Mouse (Mus musculus) WW6 (cell line): ENCODE measurements around the gene Kifc3.
A peak's percentile ranks its signal among the peaks of the same experiment; 100 is the strongest.

Experiments used
- DNase-seq: peaks from one replicate; pipeline ENCODE4 v3.0.0-alpha.2; 2013; ENCODE audit warnings: low read depth, low spot score

The Kifc3 gene

DNA sequence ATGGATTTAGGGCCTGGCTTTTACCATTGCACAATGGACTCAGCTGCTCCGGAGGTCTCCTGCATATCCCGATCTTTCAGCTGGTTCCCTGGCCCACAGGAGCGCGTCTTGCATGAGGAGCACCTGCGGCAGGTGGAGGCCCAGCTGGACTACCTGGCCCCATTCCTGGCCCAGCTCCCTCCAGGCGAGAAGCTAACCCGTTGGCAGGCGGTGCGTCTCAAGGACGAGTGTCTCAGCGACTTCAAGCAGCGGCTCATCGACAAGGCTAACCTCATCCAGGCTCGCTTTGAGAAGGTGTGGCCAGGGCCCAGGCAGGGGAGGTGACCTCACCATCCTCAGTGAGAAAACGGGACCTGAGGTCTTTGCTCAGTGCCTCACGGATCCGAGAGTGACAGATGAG, 126.5 kb downstream of the Kifc3 start:
- DNase-seq, result no peak

DNA sequence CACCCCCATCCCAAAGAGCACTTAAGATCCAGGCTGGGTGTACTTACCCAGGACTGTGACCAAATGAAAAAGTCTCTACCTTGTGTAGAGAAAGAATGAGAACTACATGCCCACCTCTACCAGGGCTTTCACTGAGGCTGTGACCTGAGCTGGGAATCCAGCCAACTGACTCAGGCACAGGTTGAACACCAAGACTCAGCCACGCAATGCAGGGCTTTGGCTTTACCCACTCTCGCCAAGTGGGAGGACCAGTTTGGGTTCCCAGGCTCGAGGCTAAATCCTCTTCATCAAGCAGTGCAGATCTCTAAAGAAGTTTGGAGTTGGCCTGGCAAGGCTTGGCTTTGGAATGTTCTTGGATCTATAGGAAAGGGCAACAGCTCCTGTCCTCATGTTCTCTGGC, 127.1 kb downstream of the Kifc3 start:
- DNase-seq, result no peak

DNA sequence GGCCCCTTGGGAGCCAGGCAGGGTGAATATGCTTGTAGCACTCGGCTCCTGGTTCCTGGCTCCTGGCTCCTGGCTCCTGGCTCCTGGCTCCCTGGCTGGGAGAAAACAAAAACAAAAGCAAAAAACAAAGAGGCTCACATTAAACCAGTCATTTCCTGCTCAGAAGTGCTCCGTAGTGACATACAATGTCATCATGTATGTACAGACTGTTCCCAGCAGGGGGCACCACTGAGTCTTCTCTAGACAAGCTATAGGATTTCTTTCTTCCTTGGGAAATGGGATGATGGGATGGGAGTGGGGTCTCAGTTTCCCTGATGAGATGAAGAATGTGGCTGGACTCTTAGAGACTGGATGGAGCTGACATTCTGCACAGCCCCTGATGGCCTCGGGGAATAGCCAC, 135.0 kb downstream of the Kifc3 start:
- peak; percentile 56 for DNase-seq

DNA sequence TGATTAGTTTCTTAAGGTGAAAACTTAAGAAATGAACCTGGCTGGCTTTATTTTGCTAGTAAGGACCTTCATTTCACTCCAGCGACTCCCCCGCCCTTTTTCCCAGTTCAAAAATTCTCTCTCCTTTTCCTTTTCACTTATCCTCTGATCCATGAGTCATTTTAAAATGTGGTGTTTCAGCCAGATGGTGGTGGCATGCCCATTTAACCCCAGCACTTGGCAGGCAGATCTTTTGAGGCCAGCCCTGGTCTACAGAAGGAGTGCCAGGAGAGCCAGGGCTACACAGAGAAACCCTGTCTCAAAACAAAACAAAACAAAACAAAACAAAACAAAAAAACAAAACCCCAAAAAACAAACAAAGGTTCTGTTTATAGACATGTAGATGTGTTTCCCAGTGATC, 138.1 kb downstream of the Kifc3 start:
- DNase-seq, result no peak

DNA sequence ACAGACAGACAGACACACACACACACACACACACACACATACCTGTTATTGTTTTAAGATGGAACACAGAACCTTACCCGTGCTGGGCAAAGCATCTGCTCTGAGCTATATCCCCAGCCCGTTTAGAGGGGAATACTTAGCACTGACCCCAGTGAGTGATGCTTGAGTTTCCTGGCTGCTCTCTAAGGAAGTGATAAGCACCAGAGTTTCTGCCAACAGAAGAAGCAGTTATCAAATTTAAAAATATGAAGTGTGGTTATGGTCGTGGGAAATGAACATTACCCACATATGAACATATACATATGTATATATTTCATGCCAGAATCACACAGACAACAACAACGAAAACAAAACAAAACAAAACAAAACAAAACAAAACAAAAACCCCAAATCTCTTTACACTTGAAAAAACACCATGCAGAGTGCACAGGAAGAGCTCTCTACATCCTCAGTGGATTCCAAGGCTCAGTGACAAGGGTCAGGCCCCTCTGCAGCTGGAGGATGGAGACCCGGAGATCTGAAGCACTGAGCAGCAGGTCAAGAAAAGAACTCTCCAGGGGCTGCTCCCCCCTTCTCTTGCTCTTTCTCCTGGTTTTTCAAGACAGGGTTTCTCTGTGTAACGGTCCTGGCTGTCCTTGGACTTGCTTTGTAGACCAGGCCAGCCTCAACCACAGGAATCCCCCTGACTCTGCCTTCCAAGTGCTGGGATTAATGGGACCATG, 142.6 kb downstream of the Kifc3 start:
- DNase-seq, result no peak

DNA sequence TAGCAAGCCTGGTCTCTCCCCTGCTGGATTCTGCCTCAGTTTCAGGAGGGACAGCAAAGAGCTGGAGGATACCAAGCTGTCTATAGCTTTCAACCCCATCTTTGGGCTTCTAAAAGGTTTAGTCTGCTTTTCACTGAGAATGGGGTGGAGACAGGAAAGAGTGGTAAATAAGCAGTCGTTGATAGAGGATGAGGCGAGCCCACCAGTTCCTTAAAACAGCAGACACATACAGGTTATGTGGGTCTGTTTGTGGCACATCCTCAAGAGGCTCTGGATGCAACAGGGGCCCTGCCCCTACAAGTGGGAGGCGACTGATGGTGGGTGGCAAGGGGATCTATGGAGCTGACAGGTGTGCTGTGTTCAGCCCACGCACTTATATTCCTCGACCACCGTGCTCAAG, 144.0 kb downstream of the Kifc3 start:
- DNase-seq, result no peak

DNA sequence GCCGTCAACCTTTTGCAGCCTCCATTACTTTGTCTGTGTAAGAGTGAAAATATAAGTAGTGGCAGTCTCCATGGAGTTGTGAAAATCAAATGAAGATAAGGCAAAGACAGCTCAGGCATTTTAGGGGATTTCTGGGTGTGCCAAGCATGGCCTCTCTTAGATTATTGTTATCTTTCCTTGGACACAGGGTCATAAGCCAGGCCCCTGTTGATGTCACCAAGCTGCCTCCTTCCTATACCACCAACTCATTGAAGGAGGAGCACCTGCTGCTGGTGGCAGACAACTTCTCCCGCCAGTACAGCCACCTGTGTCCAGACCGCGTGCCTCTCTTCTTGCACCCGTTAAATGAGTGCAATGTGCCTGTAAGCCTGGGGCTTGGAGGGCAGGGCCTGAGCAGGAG, 146.2 kb downstream of the Kifc3 start:
- DNase-seq, result no peak

DNA sequence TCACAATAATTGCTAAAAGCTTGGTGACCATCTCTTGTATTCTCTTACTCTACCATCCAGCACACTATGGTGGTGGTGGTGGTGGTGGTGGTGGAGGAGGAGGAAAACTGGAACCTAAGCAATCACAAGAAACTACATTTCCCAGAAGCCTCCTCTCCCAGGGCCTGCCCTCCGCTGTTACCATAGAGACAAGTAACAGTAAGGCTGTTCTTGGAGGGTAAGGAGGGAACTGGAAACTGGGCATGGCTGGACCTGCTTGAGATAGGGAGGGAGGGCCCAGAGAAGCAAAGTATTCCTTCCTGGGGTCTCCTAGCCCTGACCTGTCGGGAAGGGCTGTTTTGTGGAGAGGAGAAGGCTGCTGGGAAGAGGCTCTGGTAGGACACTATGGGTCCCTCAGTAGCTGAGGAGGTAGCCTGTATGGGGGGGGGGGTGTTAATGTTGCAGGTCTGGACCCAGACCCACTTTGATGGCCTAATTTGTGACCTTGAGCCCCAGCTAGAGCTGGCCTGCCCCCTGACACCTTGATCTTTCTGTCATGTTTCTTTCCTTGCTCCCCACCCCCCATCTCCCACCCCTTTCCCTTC, 147.6 kb downstream of the Kifc3 start, which contains the start of gene Drc7:
TSS of gene Drc7 (plus strand) at position 177 of the 584 bp plus-strand sequence.
- DNase-seq, result peak; percentile 38

DNA sequence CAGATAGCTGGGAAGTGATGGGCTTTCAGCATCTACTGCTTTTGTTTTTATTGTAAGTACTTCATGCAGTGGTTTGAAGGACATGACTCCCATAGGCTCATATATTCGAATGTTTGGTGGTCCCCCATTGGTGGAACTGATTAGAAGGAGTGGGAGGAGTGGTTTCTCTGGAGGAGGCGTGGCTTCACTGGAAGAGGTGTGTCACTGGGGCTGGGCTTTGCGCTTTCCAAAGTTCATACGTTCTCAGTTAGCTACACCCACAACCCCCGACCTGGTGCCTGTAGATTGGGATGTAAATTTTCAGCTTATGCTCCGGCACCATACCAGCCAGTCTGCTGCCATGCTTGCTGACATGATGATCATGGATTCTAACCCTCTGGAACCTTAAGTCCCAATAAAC, 148.2 kb downstream of the Kifc3 start:
- DNase-seq, result no peak
